Mouse (Mus musculus) heart, adult 8-10 months (tissue): Measurements from ENCODE around the gene Dnajc9. TPM values are rescaled to one million over a fixed set of nuclear protein-coding genes. Genes with fewer than 3 reads are reported as not detected.
A peak's percentile ranks its signal among the peaks of the same experiment; 100 is the strongest.

ENCODE experiments used
- DNase-seq: peaks from one replicate; pipeline ENCODE4 v3.0.0; 2022; ENCODE audit warnings: low spot score
- total RNA-seq, 4 experiments: library from RNA; stranded (reverse); gene quantifications; 2 replicates each; pipeline ENCODE4 v1.2.4; 2022

Gene Dnajc9
- total RNA-seq, result 10 to 100 TPM; 10.7 to 13.7 (median 12.1) TPM

- DNase-seq, result peak; percentile 93
Observed at GRCm38 (mm10) chr14:20388441-20389129, at the start of gene Dnajc9. Dnajc9 (minus strand) TSS chr14:20388910.

DNA sequence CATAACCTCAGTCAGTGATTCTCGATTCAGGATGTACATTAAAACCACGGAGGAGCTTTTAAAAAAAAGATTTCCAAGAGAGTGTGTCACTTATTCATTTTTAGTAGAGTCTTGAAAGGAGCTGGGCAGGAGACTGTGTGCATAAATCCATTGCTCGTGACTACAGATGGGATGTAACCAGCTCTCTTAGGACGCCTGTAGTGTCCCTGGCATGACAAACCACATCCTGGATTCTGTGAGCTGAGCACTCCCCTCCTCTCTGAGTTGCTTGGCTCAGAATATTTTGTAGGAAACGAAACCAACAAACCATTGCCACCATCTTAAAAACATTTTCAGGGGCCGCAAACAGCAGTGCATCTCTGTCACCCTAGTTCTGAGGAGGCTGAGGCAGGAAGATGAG, 48.3 kb upstream of the Dnajc9 start:
- DNase-seq, result no peak

DNA sequence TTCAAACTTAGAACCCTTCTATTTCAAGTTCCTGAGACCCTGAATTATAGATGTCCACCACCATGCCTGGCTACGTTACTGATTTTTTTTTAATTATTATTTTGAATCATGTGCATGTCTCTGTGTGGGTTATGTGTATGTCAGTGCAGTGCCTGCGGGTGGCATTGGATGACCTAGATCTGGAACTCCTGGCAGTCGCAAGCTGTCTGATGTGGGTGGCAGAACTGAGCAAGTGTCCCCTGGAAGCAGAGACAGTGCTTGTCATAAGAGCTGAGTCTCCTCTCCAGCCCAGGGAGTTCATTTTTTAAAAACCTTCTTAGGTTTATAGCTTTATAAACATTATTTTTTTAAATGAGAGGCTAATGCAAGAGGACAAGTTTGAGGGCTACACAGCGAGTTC, 43.7 kb upstream of the Dnajc9 start:
- DNase-seq, result no peak

DNA sequence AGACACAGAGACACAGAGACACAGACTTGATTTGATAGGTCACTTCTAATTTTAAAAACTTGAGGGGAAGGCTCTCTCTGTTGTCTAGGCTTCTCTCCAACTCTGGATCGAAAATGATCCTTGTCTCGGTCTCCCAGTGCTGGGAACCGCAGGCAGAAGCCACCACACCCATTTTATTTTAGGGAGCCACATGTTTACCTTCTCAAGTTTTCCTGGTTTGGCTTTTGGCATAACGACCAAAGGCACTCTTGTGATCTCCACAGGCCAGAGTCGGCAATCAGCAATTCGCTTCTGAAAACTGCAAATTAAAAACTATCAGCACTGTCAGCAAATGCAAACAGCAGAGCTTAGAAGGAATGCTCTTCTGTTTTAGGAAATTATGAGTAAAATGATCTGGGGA, 43.0 kb upstream of the Dnajc9 start:
- DNase-seq, result no peak

GRCm38 (mm10) chr14:20429833-20430232, 41.1 kb upstream of the Dnajc9 start:
- DNase-seq, result no peak

GRCm38 (mm10) chr14:20428593-20428992, 39.9 kb upstream of the Dnajc9 start:
- DNase-seq, result no peak

- DNase-seq, result no peak
Observed at GRCm38 (mm10) chr14:20423046-20423445, 34.3 kb upstream of the Dnajc9 start.

GRCm38 (mm10) chr14:20422257-20422656, 33.5 kb upstream of the Dnajc9 start:
- peak; percentile 9 for DNase-seq

DNA sequence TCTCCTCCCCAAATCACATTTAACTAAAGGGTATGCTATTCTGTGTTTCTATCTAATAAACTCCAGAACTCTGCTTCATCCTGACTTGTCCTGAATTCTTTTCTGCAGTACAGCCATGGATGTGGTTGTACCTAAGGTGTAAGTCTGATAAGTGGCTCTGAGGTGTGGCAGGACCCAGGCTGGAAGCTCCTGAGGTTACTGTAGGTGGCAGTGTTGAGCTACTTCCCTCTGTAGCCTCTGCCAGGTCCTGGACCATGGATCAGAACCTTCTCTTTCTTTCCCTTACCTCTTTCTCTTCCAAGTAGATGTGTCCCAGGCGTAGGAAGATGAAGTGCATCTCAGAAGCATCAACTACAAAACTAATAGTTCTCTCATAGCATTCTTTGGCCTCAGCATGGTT, 11.4 kb upstream of the Dnajc9 start:
- no peak for DNase-seq

DNA sequence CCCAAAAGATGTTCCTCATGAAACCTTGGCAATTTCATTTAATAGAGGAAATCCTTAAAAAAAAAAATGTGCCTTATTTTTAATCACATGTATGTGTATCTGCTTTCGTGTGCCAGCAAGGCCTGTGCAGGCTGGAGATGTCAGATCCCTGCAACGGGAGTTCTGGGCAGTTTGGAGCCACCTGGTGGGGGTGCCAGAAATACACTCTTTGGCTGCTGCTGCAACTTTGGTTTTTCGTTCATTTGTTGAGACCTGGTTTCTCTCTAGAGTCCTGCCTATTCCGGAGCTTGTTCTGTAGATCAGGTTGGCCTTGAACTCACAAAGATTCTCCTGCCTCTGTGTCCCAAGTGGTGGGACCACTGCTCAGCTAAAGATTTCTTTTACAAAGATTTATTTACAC, 10.2 kb upstream of the Dnajc9 start:
- DNase-seq, result no peak

- DNase-seq, result no peak
Observed at GRCm38 (mm10) chr14:20397220-20397619, 8.5 kb upstream of the Dnajc9 start.

GRCm38 (mm10) chr14:20393205-20393913, 4.6 kb upstream of the Dnajc9 start, which contains the start of gene Mrps16:
Mrps16 (minus strand) TSS chr14:20393634.
- DNase-seq, result peak; percentile 94

- DNase-seq, result no peak
Observed at GRCm38 (mm10) chr14:20392326-20392725, 3.6 kb upstream of the Dnajc9 start.

DNA sequence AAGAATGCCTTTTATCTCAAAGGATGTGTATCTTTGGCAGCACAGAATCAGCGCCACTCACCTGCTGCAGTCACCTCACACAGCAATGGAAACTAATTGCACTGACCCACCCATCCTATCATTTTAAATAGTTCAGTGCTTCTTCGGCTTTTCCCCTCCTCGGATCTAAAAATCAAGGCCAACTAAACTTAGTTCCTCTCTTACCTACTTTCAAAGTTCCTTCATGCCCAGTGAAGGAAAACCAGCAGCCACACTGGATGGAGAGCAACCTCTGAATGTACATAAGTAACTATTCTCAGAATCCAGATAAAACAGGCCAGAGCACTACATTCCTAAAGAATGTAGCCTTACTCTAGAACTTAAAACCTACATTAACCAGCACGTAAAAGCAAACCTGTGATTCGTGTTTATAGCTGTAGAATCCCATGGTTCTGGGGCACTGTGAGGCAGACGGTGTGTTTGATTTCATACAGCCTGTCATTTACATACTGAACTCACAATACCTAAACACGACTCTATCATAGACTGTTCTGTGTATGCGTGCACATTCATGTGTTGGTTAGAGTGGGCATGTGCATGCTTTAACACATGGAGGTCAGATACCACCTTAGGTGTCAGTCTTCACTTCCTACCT, 853 bp upstream of the Dnajc9 start:
- DNase-seq, result no peak

DNA sequence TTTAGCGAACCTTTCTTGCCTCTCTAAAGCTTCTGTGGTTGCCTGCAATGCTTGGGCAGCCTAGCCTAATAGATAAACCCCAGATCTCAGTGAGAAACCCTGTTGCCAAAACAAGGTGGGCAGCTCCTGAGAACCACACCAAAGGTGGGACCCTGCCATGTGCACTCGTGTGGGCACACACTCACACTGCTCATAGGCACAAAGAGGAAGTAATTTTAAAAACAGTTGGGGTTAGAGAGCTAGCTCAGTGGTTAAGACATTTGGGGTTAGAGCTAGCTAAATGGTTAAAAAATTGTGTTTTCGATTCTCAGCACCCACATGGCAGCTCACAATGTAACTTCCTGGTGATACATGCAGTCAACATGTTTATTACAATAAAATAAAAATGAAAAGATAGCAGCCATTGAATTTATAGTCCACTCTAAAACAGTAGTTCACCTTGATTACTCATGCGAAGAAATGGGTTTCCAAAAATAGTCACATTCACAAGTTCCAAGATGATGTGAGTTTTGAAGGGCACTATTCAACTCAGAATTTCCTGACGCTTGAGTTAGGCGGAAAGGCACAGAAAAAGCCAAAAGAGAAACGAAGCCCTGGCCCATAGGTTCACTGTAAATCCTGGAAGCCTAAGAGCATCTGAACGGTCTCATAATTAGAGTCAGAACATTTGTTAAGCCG, 8.8 kb downstream of the Dnajc9 start:
- DNase-seq, result no peak

DNA sequence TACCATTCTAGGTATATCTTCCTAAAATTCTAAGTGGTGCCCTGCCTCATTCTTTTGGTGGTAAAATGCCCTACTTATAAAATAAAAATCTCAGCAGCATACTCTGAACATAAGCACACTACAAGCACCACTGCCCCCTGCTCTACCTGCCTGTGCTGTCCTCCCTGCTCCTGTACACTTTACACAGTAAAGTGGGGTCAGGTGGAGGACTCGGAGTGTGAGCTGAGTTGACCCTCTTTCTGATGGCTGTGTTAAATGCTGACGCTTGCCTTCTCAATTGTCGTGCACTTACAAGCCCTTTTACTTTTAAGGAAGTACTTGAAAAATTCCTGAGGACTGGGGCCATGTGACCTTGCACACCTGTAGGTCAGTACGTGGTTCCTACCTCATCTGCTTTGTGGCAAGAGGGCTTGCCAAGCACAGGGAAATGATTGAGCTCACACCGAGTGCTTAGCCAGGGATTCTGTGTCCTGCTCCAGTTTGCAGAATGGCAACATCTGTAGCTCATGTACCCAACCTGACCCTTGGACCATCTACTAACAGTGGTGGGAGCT, 9.5 kb downstream of the Dnajc9 start:
- DNase-seq, result no peak

DNA sequence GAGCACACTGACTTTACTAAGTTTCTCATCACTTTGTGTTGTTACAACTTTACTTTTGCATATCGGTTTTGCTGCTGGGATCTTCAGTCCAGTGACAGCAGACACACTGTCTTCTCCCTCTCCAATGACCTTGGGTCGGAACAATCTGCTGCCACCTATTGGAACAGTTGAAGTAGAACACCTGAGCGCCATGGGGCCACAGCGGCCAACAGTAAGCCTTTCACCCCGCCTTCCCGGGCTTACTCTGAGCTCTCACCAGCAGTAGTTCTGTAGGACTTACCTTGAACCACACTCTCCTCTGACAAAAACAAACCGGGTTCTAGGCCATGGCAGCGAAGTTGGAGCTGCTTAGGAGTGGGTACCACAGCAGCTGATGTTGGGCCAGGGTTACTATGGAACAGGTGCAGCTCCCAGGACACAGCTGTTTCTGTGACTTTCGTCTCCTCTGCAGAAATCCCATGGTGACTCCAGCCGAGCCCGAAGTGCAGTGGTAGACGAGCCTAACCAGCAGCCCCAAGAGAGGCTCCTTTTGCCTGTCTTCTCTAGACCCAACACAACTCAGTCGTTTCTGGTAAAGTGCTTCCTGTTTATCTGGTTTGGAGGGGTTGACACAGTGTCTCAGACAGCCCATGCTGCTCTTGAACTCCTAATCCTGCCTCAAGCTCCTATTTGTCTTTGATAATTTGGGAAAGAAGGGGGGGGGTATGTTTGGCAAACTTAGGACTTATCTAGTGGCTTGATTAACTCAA, 10.2 kb downstream of the Dnajc9 start:
- peak; percentile 26 for DNase-seq

GRCm38 (mm10) chr14:20377112-20377521, 11.6 kb downstream of the Dnajc9 start:
- DNase-seq, result no peak

- DNase-seq, result no peak
Observed at GRCm38 (mm10) chr14:20371854-20372253, 16.9 kb downstream of the Dnajc9 start.

DNA sequence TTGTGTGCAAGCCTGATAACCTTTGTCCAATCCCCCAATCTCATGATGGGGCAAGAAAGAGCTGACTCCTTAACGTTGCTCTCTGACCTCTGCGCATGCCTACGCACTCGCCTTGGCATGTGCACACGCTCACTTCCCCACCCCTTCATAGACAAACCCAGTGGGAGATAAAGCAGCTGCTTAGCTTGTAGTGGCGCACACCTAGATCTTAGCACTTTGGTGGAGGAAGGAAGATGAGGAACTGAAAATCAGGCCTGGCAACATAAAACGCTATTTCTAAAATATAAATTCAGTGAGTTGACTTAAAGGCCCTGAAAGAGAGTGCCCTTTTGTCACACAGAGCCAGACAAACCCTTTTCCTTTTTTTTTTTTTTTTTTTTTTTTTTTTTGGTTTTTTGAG, 17.9 kb downstream of the Dnajc9 start:
- DNase-seq, result no peak

- DNase-seq, result no peak
Observed at GRCm38 (mm10) chr14:20368271-20368670, 20.4 kb downstream of the Dnajc9 start.
